In the genomic region with DNA sequence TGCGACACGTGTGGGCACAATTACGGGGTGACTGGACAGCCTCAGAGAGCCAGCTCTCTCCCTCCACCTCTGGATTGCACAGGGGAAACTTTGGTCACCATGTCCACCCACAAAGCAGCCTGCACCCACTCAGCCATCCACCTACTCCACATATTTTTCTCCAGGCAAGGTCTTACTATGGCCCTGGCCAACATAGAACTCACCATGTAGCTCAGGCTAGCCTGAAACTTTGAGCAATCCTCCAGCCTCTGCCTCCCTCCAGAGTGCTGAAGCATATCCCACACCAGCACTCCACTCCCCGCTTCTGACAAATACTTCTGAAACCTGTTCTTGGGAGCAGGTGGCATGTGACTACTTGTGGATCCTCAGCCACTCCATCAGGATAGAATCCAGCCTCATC, we compare ENCODE assay signal across 9 mouse cellular contexts. TPM values are rescaled to one million over a fixed set of nuclear protein-coding genes. Genes with fewer than 3 reads are reported as not detected.
DNase-seq lines count a peak whose midpoint lies in the region; ATAC-seq and TF ChIP-seq lines count a peak whose summit lies in the region.
"Had no signal": no experiment of that assay in that cellular context is flagged by ENCODE, and none has a peak within 500 bp of the region (broad histone marks: within the 10 kb centered on the region; RNA-seq: fewer than 3 reads in every experiment).

No protein-coding gene starts in this region.

- 61% methylated on average over 4 of the region's 4 CpGs for WGBS in heart, embryonic 10.5 days
- WGBS in hindbrain, embryonic 11.5 days: 65% methylated on average over 4 of the region's 4 CpGs
- WGBS in liver, embryonic 16.5 days (ENCODE audit: insufficient replicate concordance): 54% methylated on average over 4 of the region's 4 CpGs

- H3K9ac ChIP-seq in hindbrain, embryonic 11.5 days (ENCODE audit: low read depth, low read length): peak overlapping the region; percentile 27; the same call in 1 of the 2 replicates
- H3K9ac ChIP-seq in liver, embryonic 16.5 days (ENCODE audit: low read depth, low read length): no peak overlapping the region

- peak overlapping the region; percentile 81 for H3K4me2 ChIP-seq in hindbrain, embryonic 11.5 days (replicated peaks; ENCODE audit: low read depth, low read length)
- peak overlapping the region; percentile 94 for H3K4me2 ChIP-seq in liver, embryonic 16.5 days (ENCODE audit: low read depth, low read length)

- no peak for TF ChIP-seq CTCF in E14TG2a.4 (conservative IDR thresholded peaks at IDR 0.05; ENCODE audit: low read length)

- H3K27ac ChIP-seq in heart, embryonic 10.5 days: no peak overlapping the region
- H3K27ac ChIP-seq in hindbrain, embryonic 11.5 days (ENCODE audit: low read depth, low read length): no peak overlapping the region
- H3K27ac ChIP-seq in liver, embryonic 16.5 days (ENCODE audit: low read length): no peak overlapping the region

- H3K9me3 ChIP-seq in heart, embryonic 10.5 days: no peaks in the 10 kb centered on the region
- H3K9me3 ChIP-seq in E14TG2a.4 (ENCODE audit: low read length): no peaks in the 10 kb centered on the region
- H3K9me3 ChIP-seq in hindbrain, embryonic 11.5 days (ENCODE audit: control insufficient read depth, low read length): no peaks in the 10 kb centered on the region
- no peaks in the 10 kb centered on the region for H3K9me3 ChIP-seq in liver, embryonic 16.5 days (replicated peaks; ENCODE audit: control insufficient read depth, low read length)

- no peak for ATAC-seq in hindbrain, embryonic 11.5 days (ENCODE audit: low FRiP score)
- ATAC-seq in liver, embryonic 16.5 days (ENCODE audit: low read depth): no peak

- no peaks in the 10 kb centered on the region for H3K27me3 ChIP-seq in heart, embryonic 10.5 days (ENCODE audit: insufficient read depth, poor library complexity, severe bottlenecking)
- H3K27me3 ChIP-seq in E14TG2a.4 (ENCODE audit: insufficient read depth, low read length): no peaks in the 10 kb centered on the region
- no peaks in the 10 kb centered on the region for H3K27me3 ChIP-seq in hindbrain, embryonic 11.5 days (ENCODE audit: control insufficient read depth, insufficient read depth, low read length)
- H3K27me3 ChIP-seq in liver, embryonic 16.5 days (ENCODE audit: control insufficient read depth, insufficient read depth, low read depth, low read length): 0 out of 2 replicates have a peak, but pooled peaks cover 2% of the 10 kb centered on the region

- peaks cover 8% of the 10 kb centered on the region; the same call in 1 of the 2 replicates for H3K36me3 ChIP-seq in heart, embryonic 10.5 days
- peaks cover 26% of the 10 kb centered on the region for H3K36me3 ChIP-seq in E14TG2a.4 (ENCODE audit: insufficient read depth, low read length)
- H3K36me3 ChIP-seq in hindbrain, embryonic 11.5 days (ENCODE audit: control insufficient read depth, insufficient read depth, low read length): no peaks in the 10 kb centered on the region
- no peaks in the 10 kb centered on the region for H3K36me3 ChIP-seq in liver, embryonic 16.5 days (ENCODE audit: control insufficient read depth, insufficient read depth)

- H3K4me1 ChIP-seq in heart, embryonic 10.5 days: peaks cover 58% of the 10 kb centered on the region
- H3K4me1 ChIP-seq in E14TG2a.4 (replicated peaks; ENCODE audit: low read depth, low read length): peaks cover 77% of the 10 kb centered on the region
- peaks cover 7% of the 10 kb centered on the region for H3K4me1 ChIP-seq in hindbrain, embryonic 11.5 days (replicated peaks; ENCODE audit: control insufficient read depth, insufficient read depth, low read length)
- H3K4me1 ChIP-seq in liver, embryonic 16.5 days (ENCODE audit: control insufficient read depth, low read depth, low read length): peaks cover 22% of the 10 kb centered on the region

- DNase-seq in heart, embryonic 10.5 days (ENCODE audit: low spot score): no peak
- no peak for DNase-seq in heart, adult 9 months (ENCODE audit: low spot score in 2 of 2)
- DNase-seq in hindbrain, embryonic 11.5 days (ENCODE audit: low spot score): no peak
- no peak for DNase-seq in retina, postnatal 1 day
- DNase-seq in frontal cortex, postnatal 10 days (ENCODE audit: low spot score in 2 of 2): no peak
- DNase-seq in cerebellum, adult 11 months: no peak
- DNase-seq: cerebellum, postnatal 25 days had no signal

- peak overlapping the region; percentile 98 for H3K4me3 ChIP-seq in heart, embryonic 10.5 days
- peak overlapping the region; percentile 91 for H3K4me3 ChIP-seq in E14TG2a.4 (replicated peaks; ENCODE audit: low read length)
- peak overlapping the region; percentile 76 for H3K4me3 ChIP-seq in hindbrain, embryonic 11.5 days (ENCODE audit: low read depth, low read length)
- peak overlapping the region; percentile 88 for H3K4me3 ChIP-seq in liver, embryonic 16.5 days (ENCODE audit: low read depth, low read length)

RNA-seq across cellular contexts. Expression of gene Abhd17c, which starts 1.9 kb away (rescaled TPM):
- polyA plus RNA-seq in heart, embryonic 10.5 days (2016; fragmentation: Nextera tagmentation; extraction: Ambion mirVana): 27.7 and 39.4 TPM in 2 replicates
- 34.9 and 50.5 TPM in 2 replicates for polyA plus RNA-seq in hindbrain, embryonic 11.5 days (2014; fragmentation: Nextera tagmentation; extraction: Ambion mirVana)
- polyA plus RNA-seq in liver, embryonic 16.5 days (2015; fragmentation: Nextera tagmentation; extraction: Ambion mirVana): 2.9 and 3.2 TPM in 2 replicates
